Mouse (Mus musculus) gastrocnemius, postnatal 4 days (tissue): Measurements from ENCODE around the gene Qrsl1. TPM values are rescaled to one million over a fixed set of nuclear protein-coding genes. Genes with fewer than 3 reads are reported as not detected.
"Not testable (repeated sequence)": the region's sequence is repeated elsewhere in the genome, so short reads cannot be mapped to it uniquely, and the experiment has no call there.

Source experiments
- DNase-seq, 2 experiments: peaks; one replicate each; pipeline ENCODE4 v3.0.0; 2021 to 2022; ENCODE audit warnings: low spot score in 2 of 2, mixed read lengths in 2 of 2
- long read RNA-seq, 2 experiments: library from polyadenylated mRNA; stranded (forward); transcript quantifications; one replicate each; pipeline ENCODE4 v2.0.0; 2021
- total RNA-seq, 2 experiments: library from RNA; stranded (reverse); gene quantifications; 2 replicates each; pipeline ENCODE4 v1.2.3; 2021

Qrsl1 gene
- total RNA-seq = 10 to 100 TPM in 1 of 2 experiments, 1 to 10 TPM in 1; 9.6 to 12.6 TPM
- long read RNA-seq, experiment 1, transcript Qrsl1-201 (11 exons, 1,981 nt) = major isoform, 5 of 10 reads
- long read RNA-seq, experiment 1, partial matches to known transcripts = 1 of 10 reads
- long read RNA-seq, experiment 1, other reads (novel, unspliced or antisense) = 4 of 10 reads
- long read RNA-seq, experiment 2, transcript Qrsl1-201 (11 exons, 1,981 nt) = major isoform, 11 of 13 reads
- long read RNA-seq, experiment 2, partial matches to known transcripts = 1 of 13 reads
- long read RNA-seq, experiment 2, other reads (novel, unspliced or antisense) = 1 of 13 reads

DNA sequence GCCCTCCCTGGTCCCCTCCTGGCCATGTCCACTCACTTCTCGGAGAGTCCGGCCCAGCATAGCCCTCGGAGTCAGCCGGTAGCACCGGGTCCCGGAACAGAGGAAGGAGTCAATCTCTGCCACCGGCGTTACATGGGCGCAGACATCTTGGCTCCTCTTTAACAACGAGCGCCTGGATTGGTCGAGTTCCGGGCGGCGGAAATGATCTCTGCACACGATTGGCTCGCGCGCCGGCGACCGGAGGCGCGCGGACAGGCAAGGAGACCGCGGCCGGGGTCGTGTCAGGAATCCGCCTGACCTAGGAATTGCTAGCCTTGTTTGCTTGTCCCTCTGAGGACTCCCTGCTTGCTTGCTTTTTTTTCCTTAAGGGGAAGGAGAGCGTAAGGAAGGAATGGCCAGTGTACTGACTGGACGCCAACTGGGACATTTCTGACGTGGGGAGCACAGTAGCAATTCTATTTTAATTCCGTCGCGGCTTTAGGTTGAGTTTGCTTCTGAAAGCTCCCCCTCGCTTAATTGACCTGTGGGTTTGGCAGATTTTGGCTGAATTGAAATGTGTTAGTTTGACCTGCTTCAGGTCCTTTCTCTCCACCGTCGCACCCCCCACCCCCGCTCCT, at the start of gene Qrsl1, which contains the start of gene Rtn4ip1:
Qrsl1 (minus strand) TSS at position 168 of the 617 bp plus-strand sequence.
Rtn4ip1 (plus strand) TSS at position 230 of the 617 bp plus-strand sequence.
- peak; percentile 84 to 90 for DNase-seq

DNA sequence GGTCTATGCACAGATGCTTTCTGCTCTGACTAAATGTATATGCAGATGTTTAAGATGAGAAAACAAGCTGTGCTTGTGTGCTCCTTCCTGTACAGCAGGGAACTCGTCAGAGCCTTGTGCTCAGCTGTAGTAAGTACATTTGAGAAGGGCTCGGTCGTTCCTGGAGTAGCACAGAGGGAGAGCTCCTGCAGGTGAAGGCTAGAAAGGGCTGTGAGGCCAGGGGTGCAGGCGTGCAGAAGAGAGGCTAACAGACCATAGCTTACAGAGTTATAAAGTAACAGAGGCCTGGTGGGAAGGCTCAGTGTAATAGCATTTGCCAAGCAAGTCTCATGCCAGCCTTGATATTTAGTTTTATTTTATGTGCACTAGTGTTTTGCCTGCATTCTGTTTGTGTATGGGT, 43.9 kb upstream of the Qrsl1 start:
- no peak for DNase-seq

DNA sequence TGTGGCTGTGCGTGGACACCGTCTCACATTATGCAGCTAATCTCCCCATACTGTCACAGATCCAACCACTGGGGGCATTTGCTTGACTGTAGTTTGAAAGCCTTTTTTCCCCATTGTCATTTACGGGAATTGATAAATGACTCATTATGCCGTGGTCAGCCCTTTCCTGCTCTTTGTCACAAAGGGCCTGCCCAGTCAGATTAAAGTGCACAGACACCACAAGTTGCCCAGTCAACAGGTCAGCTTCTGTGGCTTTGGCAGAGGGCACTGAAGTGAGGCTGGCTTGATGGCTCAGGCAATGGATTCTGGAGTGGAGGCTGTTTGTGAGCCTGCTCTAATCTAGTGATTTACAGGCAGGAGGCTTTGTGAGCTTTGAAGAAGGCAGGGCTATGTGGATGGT, 42.2 kb upstream of the Qrsl1 start:
- no peak for DNase-seq

DNA sequence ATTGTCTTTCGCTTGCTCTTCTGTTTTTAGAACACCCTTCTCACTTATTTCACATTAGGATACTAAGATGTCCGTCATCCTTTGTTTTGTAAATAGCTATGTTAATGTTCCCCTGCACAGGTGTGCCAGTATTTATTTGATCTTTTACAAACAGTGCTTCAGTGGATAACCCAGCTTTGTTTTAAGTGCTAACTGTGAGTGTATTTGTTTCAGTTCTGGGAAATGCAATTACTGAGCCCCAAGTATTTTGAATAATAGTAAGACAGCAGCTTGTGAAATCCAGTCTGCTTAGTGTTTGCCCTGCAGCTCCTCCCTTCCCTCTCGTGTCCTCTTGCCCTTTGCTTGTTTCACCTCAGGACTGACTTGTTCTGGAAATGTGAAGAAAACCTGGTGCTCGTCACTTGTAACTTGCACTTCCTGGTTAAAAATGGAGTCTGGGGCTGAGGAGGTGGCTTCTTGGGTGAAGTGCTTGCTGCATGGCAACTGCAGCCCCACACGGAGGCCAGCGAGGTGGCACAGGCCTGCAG, 37.7 kb upstream of the Qrsl1 start:
- no peak for DNase-seq

DNA sequence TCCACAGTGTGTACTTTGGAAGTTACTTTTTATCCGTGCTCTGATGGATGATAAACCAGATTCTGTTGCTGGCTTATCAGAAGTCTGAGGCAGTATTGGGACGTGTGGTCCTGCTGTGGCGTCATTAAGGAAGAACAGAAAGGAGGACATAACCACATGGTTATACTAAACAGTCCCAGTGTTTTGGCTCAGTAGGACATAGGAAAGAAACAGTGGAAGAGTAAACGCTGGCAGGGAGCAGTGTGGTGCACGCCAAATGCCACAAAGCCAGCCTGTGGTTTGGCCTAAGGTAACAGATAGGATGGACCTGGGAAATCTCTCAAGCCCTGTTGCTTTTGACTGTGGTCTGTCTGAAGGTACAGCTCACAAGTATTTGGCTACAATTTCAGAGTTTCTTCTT, 27.1 kb upstream of the Qrsl1 start:
- no peak for DNase-seq

DNA sequence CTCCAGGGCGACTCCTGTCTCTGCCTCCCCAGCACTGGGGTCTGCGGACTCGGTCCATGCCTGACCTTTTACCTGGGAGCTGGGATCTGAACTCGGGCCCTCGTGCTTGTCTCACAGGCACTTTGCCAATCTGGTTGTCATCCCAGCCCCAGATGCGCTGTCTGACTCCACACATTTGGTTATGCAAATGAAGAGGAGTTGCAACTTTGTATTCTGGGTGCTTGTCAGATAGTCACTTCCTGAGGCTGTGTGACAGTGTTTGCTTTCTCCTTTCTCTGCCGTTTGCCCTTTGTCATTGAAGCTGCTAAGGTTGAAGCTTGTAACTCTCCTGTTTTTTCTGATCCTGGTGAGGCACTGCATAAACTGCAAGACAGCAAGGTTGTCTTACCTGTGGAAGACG, 26.2 kb upstream of the Qrsl1 start:
- DNase-seq = no peak

DNA sequence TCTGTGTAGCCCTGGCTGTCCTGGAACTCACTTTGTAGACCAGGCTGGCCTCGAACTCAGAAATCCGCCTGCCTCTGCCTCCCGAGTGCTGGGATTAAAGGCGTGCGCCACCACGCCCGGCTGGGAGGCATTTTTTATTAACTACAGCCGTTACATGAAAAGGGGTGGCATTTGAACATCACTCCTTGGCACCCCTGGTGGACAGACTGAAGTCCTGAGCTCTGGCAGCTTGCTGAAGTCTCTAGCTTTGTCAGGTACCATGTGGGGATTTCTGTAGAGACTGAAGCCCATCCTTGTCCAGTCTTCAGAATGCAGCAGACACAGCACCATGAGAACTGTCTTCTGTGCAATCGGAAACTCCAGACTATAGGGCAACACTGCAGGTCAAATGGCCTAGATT, 24.2 kb upstream of the Qrsl1 start:
- not testable (repeated sequence) for DNase-seq

DNA sequence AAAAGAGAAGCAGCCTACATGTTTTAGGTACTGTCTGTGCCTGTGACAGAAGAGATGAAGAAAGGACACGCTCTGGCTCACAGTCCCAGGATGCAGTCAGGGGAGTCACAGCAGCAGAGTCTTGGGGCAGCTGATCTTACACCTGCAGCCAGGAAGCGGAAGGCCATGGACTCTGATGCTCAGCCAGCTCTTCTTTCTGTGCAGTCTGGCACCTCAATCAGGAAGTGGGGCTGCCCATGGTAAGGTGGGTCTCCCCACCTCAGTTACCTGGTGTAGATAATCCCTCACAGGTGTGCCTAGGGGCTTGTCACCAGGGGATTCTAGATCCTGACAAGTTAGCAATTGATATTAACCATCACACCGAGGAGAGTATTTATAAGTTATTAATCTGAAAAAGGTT, 21.6 kb upstream of the Qrsl1 start:
- no peak for DNase-seq

DNA sequence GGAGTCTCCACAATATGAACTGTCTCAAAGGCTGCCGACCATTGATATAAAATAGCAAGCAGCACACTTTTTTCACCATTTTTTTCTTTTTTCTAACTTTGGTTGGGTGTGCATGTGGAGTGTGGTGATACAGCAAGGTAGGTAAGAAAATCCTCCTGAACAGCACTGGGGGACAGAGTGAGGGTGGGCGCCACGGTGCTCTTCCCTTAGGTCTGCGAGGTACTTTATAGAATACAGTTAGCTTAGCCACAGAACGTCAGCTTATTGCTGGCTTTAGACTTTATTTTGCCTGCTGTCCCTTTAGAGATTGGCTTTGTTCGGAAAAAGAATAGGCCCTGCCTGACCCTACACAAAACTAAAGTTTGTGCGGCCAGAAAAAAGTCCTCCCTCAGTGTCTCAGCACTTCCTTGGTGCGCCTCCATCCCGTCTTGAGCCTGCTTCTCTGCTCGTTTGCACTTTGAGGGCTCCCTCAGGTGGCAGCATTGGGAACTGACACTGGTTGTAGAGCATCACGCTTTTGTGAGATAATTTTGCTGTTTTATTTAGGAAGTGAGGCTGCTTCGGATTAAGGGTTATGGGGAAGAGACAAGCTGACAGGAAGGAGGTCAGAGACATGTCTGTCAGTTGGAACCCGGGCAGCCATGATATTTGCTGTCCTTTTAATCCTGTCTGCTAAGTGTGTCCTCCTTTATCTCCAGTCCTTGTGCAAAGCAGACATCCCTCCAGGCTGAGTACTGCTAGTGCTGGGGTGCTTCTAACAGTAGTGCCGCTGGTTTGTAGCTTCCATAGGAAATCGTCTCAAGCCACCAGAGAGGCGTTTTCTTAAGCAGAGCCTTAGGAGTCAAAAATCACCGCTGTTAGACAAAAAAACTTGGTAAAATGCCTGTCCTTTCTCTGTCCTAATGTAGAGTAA, 17.4 kb upstream of the Qrsl1 start:
- DNase-seq = peak; percentile 62 to 83

DNA sequence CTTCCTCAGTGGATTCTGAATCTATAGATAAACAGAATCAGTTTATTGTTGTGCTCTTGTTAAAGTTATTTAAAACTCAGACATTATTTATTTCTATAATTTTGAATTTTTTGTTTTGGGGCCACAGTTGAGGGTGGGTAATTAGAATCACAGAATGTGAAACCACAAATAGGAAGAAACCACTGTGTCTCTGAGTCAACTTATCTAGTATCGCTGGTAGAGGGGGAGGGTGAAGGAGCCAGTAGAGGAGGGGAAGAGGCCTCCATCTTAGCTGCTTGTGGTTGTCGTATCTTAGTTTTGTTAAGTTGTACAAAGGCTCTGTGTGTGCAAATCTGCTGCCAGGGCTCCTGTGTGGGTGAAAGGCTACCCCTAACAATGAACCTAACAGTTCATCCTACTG, 15.2 kb upstream of the Qrsl1 start:
- DNase-seq = no peak

DNA sequence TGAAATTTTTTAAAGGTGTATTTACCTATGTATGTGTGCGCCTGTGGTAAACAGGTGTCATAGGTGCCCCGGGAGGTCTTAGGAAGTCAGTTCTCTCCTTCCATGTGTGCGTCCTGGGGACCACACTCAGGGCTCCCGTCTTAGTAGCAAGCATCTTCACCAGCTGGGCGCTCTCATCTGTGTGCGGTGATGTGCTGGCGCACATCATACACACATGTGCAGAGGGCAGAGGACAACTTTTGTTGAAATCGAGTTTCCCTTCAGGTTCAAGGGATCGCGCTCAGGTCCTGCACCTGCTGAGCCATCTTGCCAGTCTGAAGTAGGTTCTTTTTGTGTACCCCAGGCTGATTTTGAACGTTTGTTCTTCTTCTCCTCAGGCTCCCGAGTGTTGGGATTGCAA, 14.6 kb upstream of the Qrsl1 start:
- DNase-seq = no peak

DNA sequence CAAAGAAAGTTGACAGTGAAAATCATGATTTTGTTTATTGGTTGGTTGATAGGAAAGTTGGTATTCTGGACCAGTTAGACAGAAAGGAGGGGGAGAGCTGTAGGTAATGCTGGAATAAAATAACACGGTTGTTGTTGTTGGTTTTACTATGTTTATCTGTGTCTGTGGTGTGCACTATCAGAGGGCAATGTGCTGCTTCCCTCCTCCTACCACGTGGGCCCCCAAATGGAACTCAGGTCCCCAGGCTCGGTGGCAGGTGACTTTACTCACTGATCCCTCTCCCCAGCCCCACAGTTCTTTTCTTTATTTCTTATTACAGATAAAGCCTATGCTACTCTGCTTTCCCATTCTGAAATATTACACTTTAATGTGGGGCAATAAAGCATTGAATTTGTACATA, 10.7 kb upstream of the Qrsl1 start:
- DNase-seq = no peak

DNA sequence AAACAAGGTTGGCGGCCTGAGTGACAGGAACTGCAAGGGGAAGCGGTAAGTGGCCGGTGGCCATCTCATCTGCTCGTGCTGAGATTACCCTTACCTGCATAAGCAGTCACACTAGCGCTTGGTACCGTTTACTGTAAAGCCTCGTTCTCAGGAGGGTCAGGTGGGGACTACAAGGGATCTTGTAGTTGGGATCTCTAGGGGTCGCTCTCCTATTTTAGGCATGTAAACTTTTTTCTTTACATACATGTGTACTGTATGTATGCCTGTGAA, 9.3 kb upstream of the Qrsl1 start:
- no peak for DNase-seq

DNA sequence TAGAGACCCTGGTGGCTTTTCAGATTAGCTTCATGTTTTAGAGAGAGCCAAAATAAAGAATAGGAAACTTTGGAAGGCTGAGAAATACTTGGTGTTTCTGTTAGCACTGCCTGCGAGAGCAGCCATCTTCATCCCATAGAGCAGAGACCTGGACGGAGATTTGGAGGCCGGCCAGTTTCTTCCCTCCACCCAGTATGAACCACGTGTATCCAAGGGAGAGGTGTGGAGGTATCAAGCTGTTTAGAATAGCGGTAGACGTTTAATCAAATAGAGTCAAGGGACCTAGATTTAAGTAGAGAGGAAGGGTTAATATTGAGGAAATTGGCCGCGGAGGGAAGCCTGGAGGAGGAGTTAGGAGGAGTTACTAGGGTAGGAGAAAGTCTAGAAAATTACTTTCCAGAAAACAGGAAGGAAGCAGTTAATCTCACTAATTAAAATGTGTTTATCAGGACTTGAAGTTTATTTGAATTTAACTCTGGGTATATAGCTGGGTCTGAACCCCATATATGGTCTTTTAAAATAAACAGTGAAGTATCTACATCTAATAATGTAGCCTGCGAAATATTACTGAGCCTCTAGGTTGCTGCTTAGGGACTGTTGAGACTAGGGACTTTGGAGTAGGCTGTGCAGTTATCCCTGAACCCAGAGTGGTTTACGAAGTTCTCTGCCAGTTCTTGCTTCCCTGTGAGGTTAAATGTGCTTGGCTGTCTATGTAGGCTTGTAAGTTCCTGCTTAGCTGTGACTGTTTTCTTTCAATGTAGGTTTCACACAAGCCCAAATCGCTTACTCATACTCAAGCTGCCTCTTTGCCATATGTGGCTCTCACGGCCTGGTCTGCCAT, 8.7 kb upstream of the Qrsl1 start:
- no peak for DNase-seq

DNA sequence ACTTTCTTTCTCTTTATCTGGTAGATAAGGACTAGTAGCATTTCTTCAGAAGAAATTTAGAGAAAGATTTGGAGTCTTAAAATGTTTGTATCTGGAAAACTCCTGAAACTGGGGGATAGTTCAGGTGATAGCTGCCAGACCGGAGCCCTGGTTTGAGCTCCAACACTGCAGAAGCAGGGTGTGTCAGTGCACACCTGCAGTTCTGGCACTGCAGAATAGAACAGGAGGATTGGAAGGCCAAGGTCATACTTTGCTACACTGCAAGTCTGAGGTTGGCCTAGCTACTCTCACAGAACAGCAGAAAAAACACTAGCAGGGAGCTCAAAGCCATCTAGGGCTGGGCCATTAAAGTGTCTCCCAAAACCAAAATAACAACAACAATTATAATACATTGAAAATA, 3.0 kb upstream of the Qrsl1 start:
- DNase-seq = no peak

DNA sequence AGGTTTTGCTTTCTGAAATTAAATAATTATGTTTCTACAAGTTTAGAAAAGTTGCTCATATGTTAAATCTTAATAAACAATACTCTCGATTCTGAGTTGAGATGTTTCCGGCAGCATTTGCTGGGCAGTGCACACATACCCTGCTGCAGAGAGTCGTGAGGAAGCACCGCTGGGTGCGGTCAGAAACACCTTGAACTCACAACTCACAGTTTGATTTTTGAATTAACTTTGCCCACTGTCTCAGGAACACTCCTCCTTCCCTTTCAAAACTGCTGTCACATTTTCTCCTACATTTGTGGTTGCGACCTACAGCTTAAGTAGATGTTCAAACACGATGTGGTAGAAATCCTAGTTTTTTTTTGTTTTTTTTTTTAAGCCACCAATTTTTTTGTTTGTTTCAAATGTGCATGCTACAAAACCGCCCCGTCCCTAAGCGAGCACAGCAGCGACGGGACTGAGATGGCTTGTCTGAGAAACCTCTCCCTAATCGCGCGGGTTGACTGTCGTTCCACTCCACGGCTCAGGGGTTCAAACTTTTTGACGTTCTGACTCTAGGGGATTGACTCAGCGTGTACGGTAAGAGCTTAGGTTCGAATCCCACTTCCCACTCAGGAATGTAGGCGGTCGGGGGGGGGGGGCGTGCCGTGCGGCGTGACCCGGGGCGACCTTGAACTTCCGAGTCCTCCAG, 518 bp downstream of the Qrsl1 start:
- DNase-seq = no peak

DNA sequence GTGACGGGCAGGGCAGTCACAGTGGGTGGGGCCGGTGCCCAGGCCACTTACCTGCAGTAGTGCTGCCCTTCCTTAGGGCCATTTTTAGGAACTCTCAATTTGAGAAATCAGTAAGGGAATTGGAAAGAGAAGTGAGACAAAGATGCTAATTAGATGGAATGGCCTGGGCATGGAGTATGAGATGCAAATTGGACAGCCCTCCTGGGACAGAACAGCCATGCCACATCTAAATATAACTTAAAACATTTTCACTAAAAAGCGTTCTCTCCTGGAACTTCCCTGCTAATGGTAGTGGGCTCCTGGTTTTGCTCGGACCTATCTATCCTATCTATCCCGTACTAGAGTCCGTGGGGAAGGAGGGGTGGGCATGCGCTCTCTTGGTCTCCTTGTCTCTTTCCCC, 3.3 kb downstream of the Qrsl1 start:
- DNase-seq = no peak

DNA sequence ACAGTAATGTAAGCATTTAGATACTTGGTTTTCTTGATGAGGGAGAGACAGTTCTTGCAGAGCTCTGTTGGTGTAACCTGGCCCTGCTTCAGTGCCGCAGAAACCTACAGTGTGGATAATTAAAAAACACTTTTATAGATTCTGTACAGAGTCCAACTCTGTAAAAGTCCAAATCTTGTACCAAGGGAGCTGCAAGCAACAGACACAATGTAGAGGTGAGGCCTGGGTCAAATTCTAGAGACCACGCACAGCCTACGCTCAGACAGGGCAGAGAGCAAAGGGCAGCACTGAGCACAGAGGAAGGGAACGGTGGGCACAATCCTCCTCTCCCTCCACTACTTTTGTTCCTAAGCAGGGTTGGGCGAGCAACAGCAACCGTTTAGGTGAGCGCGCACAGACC, 5.5 kb downstream of the Qrsl1 start:
- DNase-seq = no peak

DNA sequence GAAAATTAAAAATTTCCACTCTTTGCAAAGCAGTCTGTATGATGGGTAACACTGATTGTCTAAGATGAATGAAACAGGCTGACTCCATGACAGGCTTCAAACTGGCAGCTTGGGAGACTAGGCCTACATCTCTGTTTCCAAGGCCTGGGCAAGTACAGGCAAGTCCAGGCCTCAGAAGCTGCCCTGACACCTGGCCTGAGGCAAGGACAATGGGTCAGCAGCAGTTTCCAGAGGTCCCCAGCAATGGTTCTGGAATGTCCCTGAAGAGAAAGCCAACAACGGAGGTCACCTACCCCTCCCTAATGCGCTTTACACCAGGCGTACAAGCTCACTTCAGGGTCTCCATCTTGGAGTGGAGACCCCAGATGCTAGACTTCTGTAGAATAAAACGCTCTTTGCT, 8.6 kb downstream of the Qrsl1 start:
- DNase-seq = no peak

DNA sequence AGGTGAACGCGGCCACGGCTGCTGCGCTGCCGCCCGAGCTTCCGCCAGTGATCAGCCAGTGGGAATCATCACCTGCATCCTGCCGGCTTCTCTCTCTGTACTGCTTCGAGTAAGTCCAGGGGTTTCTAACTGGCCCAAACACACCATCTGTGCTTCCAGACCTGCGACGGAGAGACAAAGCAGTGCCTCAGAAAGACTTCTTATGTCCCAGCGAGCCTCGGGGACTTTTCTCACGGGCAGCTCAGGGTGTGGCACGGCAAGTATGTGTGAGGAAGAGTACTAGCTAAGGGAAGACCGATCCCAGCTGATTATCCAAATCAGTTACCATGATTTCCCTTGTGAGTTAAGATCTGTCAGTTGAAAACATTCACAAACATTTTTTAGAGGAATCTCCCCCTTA, 12.6 kb downstream of the Qrsl1 start:
- no peak for DNase-seq

DNA sequence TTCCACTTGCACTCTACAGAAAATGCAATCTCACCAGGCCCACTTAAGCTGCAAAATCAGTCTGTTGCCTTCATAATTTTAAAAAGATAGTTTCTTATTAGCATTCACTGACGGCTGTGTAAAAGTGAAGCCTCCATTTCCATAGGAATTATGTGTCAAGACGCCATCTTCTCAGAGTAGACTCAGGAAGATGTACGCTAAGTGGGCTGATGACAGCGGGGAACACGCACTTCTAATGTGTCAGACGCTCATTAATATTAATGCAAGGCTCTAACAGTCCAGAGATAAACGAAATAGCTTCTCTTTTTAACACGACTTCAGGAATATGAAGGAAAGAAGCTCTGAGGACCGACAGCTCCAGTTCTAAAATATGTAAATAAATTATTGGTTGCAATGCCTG, 13.9 kb downstream of the Qrsl1 start:
- no peak for DNase-seq
